Mouse (Mus musculus) CH12.LX (cell line): ENCODE results near the gene Rbm47.

Source experiments
- CHD2 ChIP-seq: IDR thresholded peaks from 2 replicates; pipeline ENCODE4 v1.6.1; 2011; ENCODE audit warnings: low read length, improper control_type of control experiment
- CTCF ChIP-seq, 2 experiments: IDR thresholded peaks in 1 of 2; conservative IDR thresholded peaks in 1 of 2; 2 replicates each; pipeline ENCODE4 v1.5.1; 2011 to 2012; ENCODE audit warnings: low read depth in 2 of 2, low read length in 2 of 2, improper control_type of control experiment in 1 of 2, inconsistent platforms in 1 of 2, mild to moderate bottlenecking in 1 of 2, moderate library complexity in 1 of 2
- ELF1 ChIP-seq: IDR thresholded peaks from 2 replicates; pipeline ENCODE4 v1.6.1; 2014; ENCODE audit warnings: low read depth, mild to moderate bottlenecking, inconsistent platforms, low read length, improper control_type of control experiment
- EP300 ChIP-seq: IDR thresholded peaks from 2 replicates; pipeline ENCODE4 v1.6.1; 2011; ENCODE audit warnings: low read length, improper control_type of control experiment
- JUND ChIP-seq: conservative IDR thresholded peaks from 2 replicates; pipeline ENCODE4 v1.6.1; 2011; ENCODE audit warnings: low read depth, low read length, improper control_type of control experiment
- KAT2A ChIP-seq: IDR thresholded peaks from 2 replicates; pipeline ENCODE4 v1.6.1; 2012; ENCODE audit warnings: low read length, improper control_type of control experiment, inconsistent platforms; ENCODE audit not compliant: insufficient replicate concordance
- MAX ChIP-seq: IDR thresholded peaks from 2 replicates; pipeline ENCODE4 v1.6.1; 2011; ENCODE audit warnings: low read length, improper control_type of control experiment
- MAZ ChIP-seq: IDR thresholded peaks from 2 replicates; pipeline ENCODE4 v1.6.1; 2012; ENCODE audit warnings: low read depth, mild to moderate bottlenecking, inconsistent platforms, low read length, improper control_type of control experiment, moderate library complexity
- MEF2A ChIP-seq: IDR thresholded peaks from 2 replicates; pipeline ENCODE4 v1.6.1; 2014; ENCODE audit warnings: low read depth, mild to moderate bottlenecking, inconsistent platforms, low read length, improper control_type of control experiment, borderline replicate concordance
- NRF1 ChIP-seq: IDR thresholded peaks from 2 replicates; pipeline ENCODE4 v1.6.1; 2014; ENCODE audit warnings: low read depth, mild to moderate bottlenecking, inconsistent platforms, low read length, improper control_type of control experiment, moderate library complexity
- POLR2A ChIP-seq: IDR thresholded peaks from 2 replicates; pipeline ENCODE4 v1.6.1; 2011; ENCODE audit warnings: low read depth, mild to moderate bottlenecking, improper control_type of control experiment, low read length
- TBP ChIP-seq: conservative IDR thresholded peaks from 2 replicates; pipeline ENCODE4 v1.6.1; 2011; ENCODE audit warnings: low read depth, low read length, improper control_type of control experiment
- TCF12 ChIP-seq: IDR thresholded peaks from 2 replicates; pipeline ENCODE4 v1.6.1; 2014; ENCODE audit warnings: low read depth, mild to moderate bottlenecking, inconsistent platforms, low read length, improper control_type of control experiment
- USF1 ChIP-seq: IDR thresholded peaks from 2 replicates; pipeline ENCODE4 v1.6.1; 2014; ENCODE audit warnings: low read depth, mild to moderate bottlenecking, inconsistent platforms, low read length, improper control_type of control experiment

DNA sequence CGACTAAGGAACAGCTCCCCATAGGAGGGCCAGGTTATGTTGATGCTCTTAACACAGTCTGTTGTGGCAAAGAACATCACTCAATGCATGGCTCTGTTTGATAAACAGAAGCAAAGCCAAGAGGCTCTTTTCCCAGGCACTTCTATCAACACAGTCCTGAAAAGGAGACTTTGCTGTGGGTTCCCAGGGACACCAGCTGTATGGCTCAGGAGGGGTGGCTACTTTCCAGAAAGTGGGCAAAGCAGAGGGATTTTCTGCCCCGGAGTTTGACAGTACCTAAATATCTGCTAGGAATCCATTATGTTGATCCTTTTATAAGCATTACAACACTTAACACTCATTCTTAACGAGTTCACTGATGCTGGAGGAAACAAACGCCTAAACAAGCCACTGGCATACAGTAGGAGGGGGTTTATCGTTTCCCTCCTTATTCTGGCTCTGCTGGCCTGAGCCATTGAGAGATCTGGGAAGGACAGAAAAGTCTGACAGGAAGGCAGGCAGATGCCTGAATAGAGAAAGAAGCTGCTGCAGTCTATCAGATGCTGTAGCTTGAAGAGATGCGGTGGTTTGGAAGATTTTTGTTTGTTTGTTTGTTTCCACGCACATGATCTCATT, 136.4 kb downstream of the Rbm47 start:
- TF ChIP-seq ELF1 (no peak), CTCF (conservative IDR thresholded peaks at IDR 0.05 in 1 of 2, IDR thresholded peaks at IDR 0.05 in 1 of 2; ENCODE audit: low read depth in 2 of 2, low read length in 2 of 2) (no peak), NRF1 (no peak), MAZ (no peak), POLR2A (no peak), KAT2A (no peak), MAX (no peak), CHD2 (no peak), USF1 (no peak), TCF12 (no peak), TBP (no peak), EP300 (no peak), JUND (no peak), MEF2A (no peak)
